Mouse (Mus musculus) macrophage (primary cell): ENCODE results near the gene BC052040. TPM values are rescaled to one million over a fixed set of nuclear protein-coding genes. Genes with fewer than 3 reads are reported as not detected.

Experiments used
- H3K27ac ChIP-seq: fragments of 350-480 bp; formaldehyde crosslinking; 2 replicates; pipeline ENCODE4 v1.9.0; 2021
- H3K36me3 ChIP-seq: fragments of 350-480 bp; formaldehyde crosslinking; 2 replicates; pipeline ENCODE4 v1.9.0; 2021; ENCODE audit errors: inconsistent target
- H3K4me3 ChIP-seq: fragments of 350-480 bp; formaldehyde crosslinking; 2 replicates; pipeline ENCODE4 v1.9.0; 2021; ENCODE audit errors: inconsistent target
- H3K79me2 ChIP-seq: fragments of 350-480 bp; formaldehyde crosslinking; 2 replicates; pipeline ENCODE4 v1.9.0; 2021; ENCODE audit errors: inconsistent target
- WGBS: methylation state at CpG from one replicate; pipeline ENCODE4 v1.1.7; 2026; ENCODE audit warnings: inconsistent platforms; ENCODE audit not compliant: missing documents; 5-methylcytosine and 5-hydroxymethylcytosine counted together
- polyA plus RNA-seq: library from polyadenylated mRNA; stranded (reverse); fragments of 250-400 nt; gene quantifications from 3 replicates; pipeline ENCODE4 v1.2.4, GENCODE M21; 2018; ENCODE audit warnings: inconsistent platforms

The BC052040 gene
- polyA plus RNA-seq, 1 experiment from 2014 or later, result 6.8 TPM

DNA sequence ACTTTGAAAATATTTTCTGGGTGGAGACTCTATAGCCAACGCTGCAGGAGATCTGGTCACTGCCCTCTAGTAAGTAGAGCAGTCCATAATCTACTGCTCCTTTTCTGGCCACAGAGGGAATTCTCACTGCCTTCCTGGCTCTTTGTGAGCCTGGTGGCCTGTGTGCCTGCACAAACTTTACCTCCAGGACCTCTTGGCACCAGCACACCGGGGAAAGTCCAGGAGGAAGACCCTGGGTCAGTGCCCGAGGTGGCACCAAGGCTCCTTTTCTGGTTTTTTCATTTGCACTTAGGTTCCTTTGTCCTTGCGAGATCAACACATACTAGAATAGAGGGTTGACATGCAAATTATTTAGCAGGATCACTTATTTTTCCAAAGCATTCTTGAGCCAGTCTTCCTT, 47.0 kb downstream of the BC052040 start:
- Histone ChIP-seq H3K36me3 (no peaks in the 10 kb centered on the region), H3K4me3 (no peak overlapping the region)
- WGBS, result 100% methylated on average over 4 of the region's 4 CpGs

DNA sequence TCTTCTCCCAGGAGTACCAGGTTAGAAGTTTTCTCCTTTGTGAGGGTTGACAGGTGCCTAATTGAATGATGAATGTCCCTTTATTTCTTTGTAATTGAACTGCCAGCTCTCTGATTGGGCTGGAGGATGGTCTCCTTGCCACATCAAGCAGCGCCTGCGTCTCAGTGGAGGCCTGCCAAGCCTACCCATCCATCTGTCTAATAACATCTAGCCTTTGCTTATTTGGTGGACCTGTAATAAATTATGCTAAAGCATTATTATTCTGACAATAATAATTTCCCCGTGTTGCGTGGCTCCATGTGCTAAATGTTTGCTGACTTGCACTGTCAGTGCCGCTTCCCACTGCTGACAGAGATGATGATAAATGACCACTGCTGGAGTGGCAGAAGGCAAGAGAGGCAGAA, 49.5 kb downstream of the BC052040 start:
- 95% methylated on average over 5 of the region's 5 CpGs for WGBS
- H3K36me3 ChIP-seq, result no peaks in the 10 kb centered on the region
- H3K4me3 ChIP-seq, result no peak overlapping the region
- no peaks in the 10 kb centered on the region for H3K79me2 ChIP-seq
- no peak overlapping the region for H3K27ac ChIP-seq

More for the DNA sequence above, 47.0 kb downstream of the BC052040 start:
- H3K79me2 ChIP-seq, result no peaks in the 10 kb centered on the region
- H3K27ac ChIP-seq, result no peak overlapping the region

DNA sequence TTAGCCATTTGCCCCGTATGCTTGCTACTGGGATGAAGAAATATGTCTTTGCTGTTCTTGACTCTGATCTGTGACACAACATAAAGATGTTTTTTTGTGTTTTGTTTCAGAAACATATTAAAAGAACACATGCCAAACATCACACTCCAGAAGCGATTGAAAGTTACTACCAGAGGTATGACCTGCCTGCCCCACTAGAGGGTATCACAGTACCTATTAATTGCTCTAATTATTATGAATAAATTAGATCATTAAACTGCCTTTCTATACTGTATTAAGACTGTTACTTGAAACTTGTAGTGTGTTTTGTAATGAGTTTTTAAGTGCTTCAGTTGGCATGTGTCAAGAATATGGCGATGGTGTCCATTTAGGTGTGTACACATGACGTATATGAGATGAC, 50.3 kb downstream of the BC052040 start:
- no peaks in the 10 kb centered on the region for H3K36me3 ChIP-seq
- H3K27ac ChIP-seq, result no peak overlapping the region
- 98% methylated on average over 4 of the region's 4 CpGs for WGBS
- H3K79me2 ChIP-seq, result no peaks in the 10 kb centered on the region
- no peak overlapping the region for H3K4me3 ChIP-seq

DNA sequence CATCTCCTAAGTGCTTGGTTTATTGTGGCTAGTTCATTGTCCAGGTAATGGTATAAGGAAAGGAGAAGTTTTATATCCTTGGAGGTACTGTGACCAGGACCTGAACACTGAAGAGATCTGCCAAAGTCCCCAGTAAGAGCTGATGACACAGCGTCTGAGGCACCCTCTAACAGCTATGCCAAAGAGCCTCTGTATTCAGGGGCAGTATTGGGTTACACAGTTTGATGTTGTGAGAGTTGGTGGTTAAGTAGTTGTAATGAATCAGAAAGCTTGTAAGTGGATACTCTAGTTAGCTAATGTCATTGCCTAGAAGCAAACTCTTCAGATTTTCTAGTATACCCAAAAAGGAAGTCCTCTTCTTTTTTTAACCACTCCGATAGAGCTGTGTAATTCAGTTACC, 68.7 kb downstream of the BC052040 start:
- H3K36me3 ChIP-seq, result no peaks in the 10 kb centered on the region
- 96% methylated on average over 2 of the region's 2 CpGs for WGBS
- no peak overlapping the region for H3K27ac ChIP-seq
- no peaks in the 10 kb centered on the region for H3K79me2 ChIP-seq
- H3K4me3 ChIP-seq, result no peak overlapping the region

DNA sequence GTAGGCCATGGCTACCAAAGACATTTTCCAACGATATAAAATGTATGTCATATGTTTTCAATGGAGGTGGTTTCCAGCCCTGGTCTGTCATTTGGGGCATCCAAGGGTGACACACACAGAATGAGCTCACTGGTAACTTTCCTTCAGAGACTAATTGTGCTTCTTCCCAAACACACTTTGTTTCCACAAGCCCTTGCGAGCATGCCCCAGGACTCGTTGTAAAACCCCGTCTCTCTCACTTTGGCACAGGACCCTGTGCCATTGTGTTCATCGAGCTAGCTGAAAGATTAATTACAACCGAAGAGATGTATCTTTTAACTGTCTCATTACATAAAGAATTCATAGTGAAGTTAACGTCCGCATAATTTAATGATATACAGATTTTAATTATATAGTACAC, 78.2 kb downstream of the BC052040 start:
- WGBS, result 93% methylated on average over 8 of the region's 8 CpGs
- Histone ChIP-seq H3K4me3 (no peak overlapping the region), H3K36me3 (no peaks in the 10 kb centered on the region), H3K27ac (no peak overlapping the region), H3K79me2 (no peaks in the 10 kb centered on the region)

DNA sequence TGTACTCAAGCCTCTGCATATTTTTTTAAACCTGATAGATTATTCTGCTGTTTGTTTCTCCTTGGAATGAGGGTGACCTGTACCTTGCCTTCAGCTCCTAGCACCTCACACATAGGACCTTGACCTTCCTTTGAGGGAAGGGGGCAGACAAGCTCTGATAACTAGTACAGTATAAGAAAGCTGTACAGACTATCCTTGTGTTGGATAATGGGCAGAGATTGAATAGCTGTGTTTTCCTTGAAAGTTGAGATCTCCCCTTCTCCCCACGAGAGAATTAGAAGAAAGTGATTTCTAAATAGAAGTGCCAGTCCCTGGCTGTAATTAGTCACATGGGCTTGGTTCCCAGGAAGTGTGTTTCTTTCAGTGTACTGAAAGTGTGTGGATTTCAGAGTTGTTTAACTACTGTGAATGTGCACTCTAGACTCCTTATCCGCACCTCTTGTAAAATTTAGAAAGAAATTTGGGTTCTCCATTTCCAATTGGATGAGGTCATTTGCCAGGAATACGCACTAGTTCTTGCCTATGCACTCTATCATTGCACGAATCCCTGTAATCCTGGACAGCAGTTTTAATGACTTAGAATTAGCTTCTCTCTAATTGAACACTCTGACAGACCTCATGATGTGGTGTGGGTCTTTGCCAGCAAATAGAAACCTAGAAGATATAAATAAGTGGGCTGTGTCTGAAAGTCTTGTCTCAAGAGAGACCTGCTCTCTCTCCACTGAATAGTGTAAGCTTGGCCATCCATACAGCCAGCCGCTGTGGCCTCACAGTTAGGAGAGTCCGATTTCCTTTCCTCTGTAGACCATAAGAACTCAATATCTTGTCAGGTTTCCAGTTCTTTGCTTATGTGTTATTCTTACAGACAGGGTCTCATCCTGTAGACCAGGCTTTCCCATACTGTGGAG, 79.0 kb downstream of the BC052040 start:
- H3K4me3 ChIP-seq, result no peak overlapping the region
- H3K36me3 ChIP-seq, result no peaks in the 10 kb centered on the region
- no peak overlapping the region for H3K27ac ChIP-seq
- 88% methylated on average over 6 of the region's 6 CpGs for WGBS
- H3K79me2 ChIP-seq, result no peaks in the 10 kb centered on the region

DNA sequence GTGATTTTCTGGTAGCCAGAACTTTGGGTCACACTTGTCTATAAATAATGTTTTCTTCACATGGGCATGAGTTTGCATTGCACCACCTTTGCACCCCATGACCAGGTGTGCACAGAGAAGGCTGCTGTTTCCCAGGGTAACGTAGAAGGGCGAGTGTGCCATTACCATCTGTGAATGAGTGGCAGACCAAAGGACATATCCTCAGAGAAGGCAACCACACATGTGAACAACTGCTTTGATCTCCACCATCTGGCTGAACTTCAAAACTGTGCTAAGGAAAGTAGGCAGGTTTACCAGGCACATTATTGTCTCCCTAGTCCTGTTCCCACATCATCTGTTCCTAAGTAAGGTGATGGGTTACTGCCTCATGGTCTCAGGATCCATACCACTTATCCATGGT, 86.0 kb downstream of the BC052040 start:
- Histone ChIP-seq H3K79me2 (no peaks in the 10 kb centered on the region), H3K27ac (no peak overlapping the region), H3K36me3 (no peaks in the 10 kb centered on the region), H3K4me3 (no peak overlapping the region)
- 96% methylated on average over 2 of the region's 2 CpGs for WGBS

DNA sequence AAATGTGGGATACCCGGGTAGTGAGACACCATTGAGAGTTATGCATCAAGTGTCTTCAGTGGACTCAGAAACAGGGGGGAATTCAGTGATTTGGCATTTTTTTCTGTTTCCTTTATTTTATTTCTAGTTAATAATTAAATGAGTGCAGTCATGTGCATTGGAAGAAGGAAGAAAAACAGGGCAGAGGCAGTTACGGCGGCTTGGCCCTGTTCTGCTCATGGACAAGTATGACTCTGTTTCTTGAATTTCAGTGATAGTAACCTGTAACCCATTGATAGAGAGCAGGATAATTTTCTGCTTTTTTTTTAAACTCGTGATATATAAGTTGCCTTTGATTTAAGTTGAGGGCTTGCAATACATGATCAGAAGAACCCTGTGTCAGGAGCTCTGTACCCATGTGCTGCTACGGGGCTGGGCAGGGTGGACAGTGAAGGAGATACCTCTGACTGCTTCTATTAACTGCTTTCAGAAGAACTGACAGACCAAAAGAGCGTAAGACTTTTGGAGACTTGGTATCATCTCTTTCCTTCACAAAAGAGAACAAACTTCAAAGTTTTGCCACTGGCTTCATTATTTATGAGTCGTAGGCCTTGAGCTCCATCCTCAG, 91.6 kb downstream of the BC052040 start:
- Histone ChIP-seq H3K79me2 (no peaks in the 10 kb centered on the region), H3K27ac (no peak overlapping the region), H3K36me3 (no peaks in the 10 kb centered on the region), H3K4me3 (no peak overlapping the region)
- WGBS, result 94% methylated on average over 7 of the region's 7 CpGs

DNA sequence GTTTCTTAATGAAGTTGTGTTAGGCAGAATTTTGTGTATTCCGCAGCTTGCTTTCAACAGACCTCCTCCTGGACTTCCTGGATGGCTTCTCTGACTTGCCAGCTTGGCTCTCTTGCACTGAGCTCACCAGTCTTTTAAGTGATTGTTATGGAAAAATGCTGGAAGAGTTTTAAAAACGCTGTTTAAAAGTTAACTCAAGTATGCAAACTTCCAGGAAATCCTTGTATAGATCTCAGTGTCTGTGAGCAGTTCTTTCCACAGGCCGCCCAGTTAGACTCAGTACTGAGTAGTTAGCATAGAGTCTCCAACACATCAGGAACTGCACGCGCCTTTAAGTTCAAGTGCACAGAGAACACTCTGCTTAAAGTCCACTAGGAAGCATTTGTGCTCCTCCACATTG, 97.3 kb downstream of the BC052040 start:
- Histone ChIP-seq H3K4me3 (no peak overlapping the region), H3K79me2 (no peaks in the 10 kb centered on the region), H3K27ac (no peak overlapping the region), H3K36me3 (no peaks in the 10 kb centered on the region)
- WGBS, result 94% methylated on average over 5 of the region's 5 CpGs

DNA sequence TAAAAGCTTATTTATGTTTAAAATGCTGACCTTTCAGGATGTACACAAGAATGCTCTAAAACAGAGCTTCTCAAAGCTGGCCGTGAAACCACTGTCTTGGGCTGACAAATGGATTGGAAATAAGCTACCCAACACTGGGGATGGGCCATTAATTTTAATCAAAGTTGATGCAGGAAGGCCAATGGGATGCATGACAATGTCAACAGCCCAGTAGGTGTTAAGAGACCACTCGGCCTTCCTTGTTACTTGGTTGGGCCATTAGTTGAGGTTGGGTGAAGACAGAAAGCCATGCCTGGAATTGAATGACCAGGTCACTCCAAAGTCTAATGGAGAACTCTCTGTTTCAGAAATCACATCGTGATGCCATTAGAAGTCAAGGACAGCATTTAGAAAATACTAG, 103.7 kb downstream of the BC052040 start:
- WGBS, result 98% methylated on average over 3 of the region's 3 CpGs
- Histone ChIP-seq H3K36me3 (no peaks in the 10 kb centered on the region), H3K4me3 (no peak overlapping the region), H3K79me2 (no peaks in the 10 kb centered on the region), H3K27ac (no peak overlapping the region)

DNA sequence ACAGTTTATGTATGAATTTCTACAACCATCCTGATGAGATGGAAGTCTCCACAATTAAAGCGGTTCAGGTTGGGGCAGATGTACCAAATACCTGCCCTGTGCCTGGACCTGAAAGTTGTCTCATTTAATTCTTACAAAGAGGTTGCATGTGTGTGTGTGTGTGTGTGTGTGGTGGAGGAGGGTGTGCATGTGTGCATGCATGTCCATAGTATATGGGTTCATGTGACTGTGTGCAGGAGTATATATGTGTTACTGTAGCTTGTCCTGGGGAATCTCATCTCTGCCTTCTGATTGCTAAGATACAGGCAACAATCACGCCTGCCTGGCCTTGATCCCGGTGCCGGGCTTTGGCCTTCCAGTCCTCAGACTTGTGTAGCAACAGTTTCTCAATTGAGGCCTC, 106.1 kb downstream of the BC052040 start:
- Histone ChIP-seq H3K4me3 (no peak overlapping the region), H3K36me3 (no peaks in the 10 kb centered on the region), H3K27ac (no peak overlapping the region), H3K79me2 (no peaks in the 10 kb centered on the region)
- WGBS, result 96% methylated on average over 4 of the region's 4 CpGs

DNA sequence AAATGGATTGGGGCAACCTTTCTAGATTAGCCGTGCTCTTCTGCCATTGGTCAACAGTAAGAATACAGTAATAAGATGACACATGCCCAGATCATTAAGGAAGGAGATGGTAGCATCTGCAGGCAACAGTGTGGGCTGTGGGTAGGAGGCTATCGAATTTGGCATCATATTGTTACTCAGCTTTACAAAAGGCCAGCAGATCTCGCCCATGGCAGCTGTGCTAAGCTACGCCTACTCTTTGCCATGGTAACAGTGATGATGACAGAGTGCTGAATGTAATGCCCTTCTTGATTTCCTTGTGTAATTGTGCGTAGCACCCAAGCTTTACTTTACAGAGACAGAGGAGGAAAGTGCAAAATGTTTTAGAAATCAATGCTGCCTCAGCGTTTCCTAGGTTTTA, 106.8 kb downstream of the BC052040 start:
- WGBS, result 96% methylated on average over 6 of the region's 6 CpGs
- Histone ChIP-seq H3K79me2 (no peaks in the 10 kb centered on the region), H3K27ac (no peak overlapping the region), H3K4me3 (no peak overlapping the region), H3K36me3 (no peaks in the 10 kb centered on the region)

DNA sequence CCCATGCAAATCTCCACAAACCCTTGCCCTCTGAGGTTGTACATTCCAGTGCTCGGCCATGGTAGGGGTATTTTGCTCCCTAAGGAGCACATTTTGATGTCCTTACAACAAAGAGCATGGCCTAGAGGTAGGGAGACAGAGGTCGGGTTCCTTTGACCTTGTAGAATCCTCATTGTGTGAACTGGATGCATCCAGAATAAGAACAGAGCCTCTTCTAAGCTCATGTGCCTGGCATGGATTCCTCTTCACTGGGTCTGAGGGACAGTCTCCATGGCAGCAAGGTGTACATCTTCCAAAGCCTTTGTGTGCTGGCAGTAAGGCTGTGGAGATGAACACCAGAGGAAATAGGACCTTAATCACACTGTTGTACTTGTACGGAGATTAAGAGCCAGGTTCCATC, 112.3 kb downstream of the BC052040 start:
- no peak overlapping the region for H3K27ac ChIP-seq
- no peaks in the 10 kb centered on the region for H3K36me3 ChIP-seq
- no peaks in the 10 kb centered on the region for H3K79me2 ChIP-seq
- 95% methylated on average over 3 of the region's 3 CpGs for WGBS
- H3K4me3 ChIP-seq, result no peak overlapping the region

DNA sequence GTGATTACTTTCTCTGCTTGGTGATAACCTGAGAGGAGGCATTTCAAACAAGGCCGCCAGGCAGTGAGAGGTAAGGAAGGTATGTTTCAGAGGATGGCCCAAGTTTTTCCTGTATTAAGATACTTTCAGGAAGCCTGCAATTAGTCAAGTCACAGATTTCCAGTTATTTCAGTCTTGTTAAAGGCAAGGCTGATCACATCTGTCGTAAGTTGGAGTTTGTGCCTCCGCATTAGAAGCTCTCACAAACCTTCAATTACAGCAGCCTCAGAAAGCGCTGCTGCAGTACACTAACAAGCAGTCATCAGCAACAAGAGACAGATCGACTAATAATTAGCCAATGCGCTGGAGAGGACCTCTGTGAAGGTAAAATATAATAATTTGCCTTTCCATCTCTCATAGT, 112.9 kb downstream of the BC052040 start:
- Histone ChIP-seq H3K79me2 (no peaks in the 10 kb centered on the region), H3K36me3 (no peaks in the 10 kb centered on the region), H3K27ac (no peak overlapping the region), H3K4me3 (no peak overlapping the region)
- WGBS, result 97% methylated on average over 6 of the region's 6 CpGs

DNA sequence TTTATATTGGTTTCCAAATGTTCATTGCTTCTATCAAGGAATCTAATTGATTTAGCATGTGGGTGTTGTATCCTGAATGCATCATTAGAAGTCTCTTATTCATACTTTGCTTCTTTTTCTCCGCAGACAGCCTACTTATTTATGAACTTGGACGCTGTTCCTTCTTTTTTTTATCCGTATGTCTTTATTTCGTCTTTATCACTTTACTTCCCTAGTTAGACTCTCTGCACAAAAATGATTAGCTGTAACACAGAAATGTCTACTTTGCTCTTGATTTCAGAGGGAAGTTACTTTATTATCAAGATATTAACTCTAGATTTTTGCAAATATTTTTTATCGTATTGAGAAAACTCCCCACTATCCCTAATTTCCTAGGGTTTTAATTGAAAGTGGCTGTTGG, 117.5 kb downstream of the BC052040 start:
- H3K79me2 ChIP-seq, result no peaks in the 10 kb centered on the region
- H3K36me3 ChIP-seq, result no peaks in the 10 kb centered on the region
- H3K4me3 ChIP-seq, result no peak overlapping the region
- no peak overlapping the region for H3K27ac ChIP-seq
- 97% methylated on average over 5 of the region's 5 CpGs for WGBS
